Comparison of ENCODE assay signal across 9 mouse cellular contexts in genomic region chr3:129203761-129204440, GRCm38 (mm10). TPM values are rescaled to one million over a fixed set of nuclear protein-coding genes. Genes with fewer than 3 reads are reported as not detected.
DNase-seq lines count a peak whose midpoint lies in the region; TF ChIP-seq lines count a peak whose summit lies in the region.
"Had no signal": no experiment of that assay in that cellular context is flagged by ENCODE, and none has a peak within 500 bp of the region (broad histone marks: within the 10 kb centered on the region; RNA-seq: fewer than 3 reads in every experiment).

No protein-coding gene starts in this region.

- peak; percentile 37 to 52 for DNase-seq in cerebellum, postnatal 10 days
- no peak for DNase-seq in cerebellum, adult 11-12 months
- no peak for DNase-seq in ES-E14 (ENCODE audit: low read depth, low spot score)
- DNase-seq in hindbrain, embryonic 10.5 days (ENCODE audit: low spot score), result peak; percentile 65
- DNase-seq in midbrain, embryonic 10.5 days (ENCODE audit: low spot score), result no peak
- DNase-seq in cerebellum, postnatal 36 days, result no peak
- no peak for DNase-seq in adrenal gland, adult 18-20 months (ENCODE audit: low spot score in 2 of 2)
- no peak for DNase-seq in frontal cortex, postnatal 14 days (ENCODE audit: low spot score in 2 of 2)

- H3K36me3 ChIP-seq in ES-E14 (ENCODE audit: control insufficient read depth, insufficient read depth, low read length, poor library complexity, severe bottlenecking), result no peaks in the 10 kb centered on the region
- H3K36me3 ChIP-seq in hindbrain, embryonic 10.5 days, result no peaks in the 10 kb centered on the region
- no peaks in the 10 kb centered on the region for H3K36me3 ChIP-seq in midbrain, embryonic 10.5 days

- H3K4me1 ChIP-seq in ES-E14 (ENCODE audit: control insufficient read depth in 2 of 2, insufficient read depth in 2 of 2, low read length in 2 of 2, poor library complexity in 1 of 2), result peaks cover 0 to 6% of the 10 kb centered on the region in 2 experiments; a peak in 1 of 4 replicates
- peaks cover 40% of the 10 kb centered on the region for H3K4me1 ChIP-seq in hindbrain, embryonic 10.5 days (replicated peaks)
- peaks cover 54% of the 10 kb centered on the region for H3K4me1 ChIP-seq in midbrain, embryonic 10.5 days

- H3K27ac ChIP-seq in ES-E14 (ENCODE audit: insufficient read depth, low read depth, low read length, poor library complexity, severe bottlenecking), result no peak overlapping the region
- H3K27ac ChIP-seq in hindbrain, embryonic 10.5 days, result 0 out of 2 replicates have a peak overlapping the region, but pooled peaks have one; percentile 8
- peak overlapping the region; percentile 78 for H3K27ac ChIP-seq in midbrain, embryonic 10.5 days (replicated peaks)

- 0 out of 2 replicates have a peak overlapping the region, but pooled peaks have one; percentile 22 for H3K9ac ChIP-seq in ES-E14 (ENCODE audit: insufficient read depth, low read depth, low read length, poor library complexity, severe bottlenecking)

- H3K27me3 ChIP-seq in hindbrain, embryonic 10.5 days (ENCODE audit: insufficient read depth, poor library complexity, severe bottlenecking), result peaks cover 99% of the 10 kb centered on the region
- H3K27me3 ChIP-seq in midbrain, embryonic 10.5 days (ENCODE audit: low read depth, poor library complexity, severe bottlenecking), result peaks cover 100% of the 10 kb centered on the region

- in situ Hi-C loops in ES-E14 (cut with MboI; ENCODE audit: low sequenced_read_pairs in 2 of 2, unreplicated experiment in 2 of 2), result loop anchor here (5.0 to 25.0 kb wide), 5 partner anchors 859 to 1908 kb away; partner anchors contain the start of genes Lef1 (in 1 of the 2) and Neurog2 (in 1 of the 2)

- under 1% methylated on average over 35 of the region's 35 CpGs for WGBS in hindbrain, embryonic 10.5 days
- WGBS in midbrain, embryonic 10.5 days, result under 1% methylated on average over 35 of the region's 35 CpGs

- no peaks in the 10 kb centered on the region for H3K9me3 ChIP-seq in ES-E14 (ENCODE audit: control insufficient read depth, insufficient read depth, low read depth, low read length)
- H3K9me3 ChIP-seq in hindbrain, embryonic 10.5 days, result no peaks in the 10 kb centered on the region
- no peaks in the 10 kb centered on the region for H3K9me3 ChIP-seq in midbrain, embryonic 10.5 days (replicated peaks)

- H3K4me3 ChIP-seq in ES-E14 (ENCODE audit: insufficient read depth in 1 of 2, low read depth in 1 of 2, low read length in 2 of 2, poor library complexity in 1 of 2, severe bottlenecking in 1 of 2), result peak overlapping the region; percentile 55 to 66
- peak overlapping the region; percentile 54 for H3K4me3 ChIP-seq in hindbrain, embryonic 10.5 days
- peak overlapping the region; percentile 59 for H3K4me3 ChIP-seq in midbrain, embryonic 10.5 days

TF ChIP-seq in ES-E14, 5 proteins besides CTCF, POLR2A, EP300 and RAD21:
- TF ChIP-seq HCFC1 (IDR thresholded peaks at IDR 0.05; ENCODE audit: borderline replicate concordance, insufficient read depth, low read length) (no peak), CHD2 (IDR thresholded peaks at IDR 0.05; ENCODE audit: low read depth, low read length) (no peak), ZNF384 (IDR thresholded peaks at IDR 0.05; ENCODE audit: low read depth, low read length) (no peak), MAFK (IDR thresholded peaks at IDR 0.05; ENCODE audit: insufficient read depth, low read depth, low read length) (no peak), ZC3H11A (IDR thresholded peaks at IDR 0.05; ENCODE audit: borderline replicate concordance, low read depth, low read length) (no peak)

RNA-seq across cellular contexts. Expression of gene Pitx2, which starts 4.2 kb away (rescaled TPM):
- total RNA-seq in ES-E14 (2012; rRNA removed), result 2.9 and 9.8 TPM in 2 replicates
- polyA plus RNA-seq in hindbrain, embryonic 10.5 days (2016; fragmentation: Nextera tagmentation; extraction: Ambion mirVana), result 7.1 and 21.1 TPM in 2 replicates
- polyA plus RNA-seq in midbrain, embryonic 10.5 days (2016; fragmentation: Nextera tagmentation; extraction: Ambion mirVana), result 27.8 and 47.0 TPM in 2 replicates
- under 1 TPM in 1 of 2 experiments, not detected in 1; 0.35 TPM for total RNA-seq in adrenal gland, adult 18-20 months (2021)
- total RNA-seq: layer of hippocampus, adult 18-20 months had no signal

Comparison
In these comparisons a context has a peak if more than half of its experiments do, and no peak if none do; other contexts are left out.
1. DNase-seq: peak in cerebellum, postnatal 10 days (2 of 2) and hindbrain, embryonic 10.5 days (single experiment); none in cerebellum, adult 11-12 months (single experiment), ES-E14 (single experiment), midbrain, embryonic 10.5 days (single experiment), cerebellum, postnatal 36 days (0 of 2), adrenal gland, adult 18-20 months (0 of 2) and frontal cortex, postnatal 14 days (0 of 2).
2. Peak in every context shown above with its lines, with median percentiles within 50 percentile points of each other: H3K4me3 ChIP-seq.